Comparison of ENCODE assay signal across 9 mouse cellular contexts in the genomic region with DNA sequence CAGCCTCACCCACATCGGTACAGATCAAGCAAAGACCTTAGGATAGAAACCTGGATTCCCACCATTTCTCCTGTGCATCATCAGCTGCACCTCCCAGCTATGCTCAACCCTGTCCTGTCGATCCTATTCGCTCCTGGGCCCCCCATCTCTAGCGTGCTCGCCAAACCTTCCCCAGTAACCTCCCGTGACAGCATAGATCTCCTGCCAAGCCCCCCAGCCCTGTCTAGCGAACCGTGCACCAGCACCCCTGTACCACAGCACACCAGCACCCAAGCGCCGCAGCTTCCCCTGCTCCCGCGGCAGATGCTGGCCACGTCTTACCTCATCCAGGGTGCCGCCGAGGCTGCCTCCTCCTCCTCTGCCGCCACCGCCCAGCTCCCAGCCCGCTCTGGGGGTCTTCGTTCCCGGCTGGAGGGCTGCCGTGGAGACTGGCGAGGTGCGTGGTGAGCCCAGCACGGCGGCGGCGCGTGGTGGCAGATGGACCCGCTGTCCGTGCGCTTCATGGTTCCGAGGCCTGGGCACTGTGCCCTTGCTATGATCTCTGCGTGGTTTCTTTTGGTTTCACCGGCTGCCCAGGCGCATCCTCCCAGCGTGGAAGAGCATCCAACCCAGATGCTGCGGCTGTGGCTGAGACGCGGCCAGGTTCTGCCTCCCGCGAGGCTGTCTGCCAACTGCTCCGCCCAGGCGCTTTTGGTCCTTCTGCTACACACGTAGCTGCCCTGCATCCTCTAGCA. TPM values are rescaled to one million over a fixed set of nuclear protein-coding genes. Genes with fewer than 3 reads are reported as not detected.
A peak's percentile ranks its signal among the peaks of the same experiment; 100 is the strongest.
DNase-seq lines count a peak whose midpoint lies in the region; ATAC-seq and TF ChIP-seq lines count a peak whose summit lies in the region.
"Had no signal": no experiment of that assay in that cellular context is flagged by ENCODE, and none has a peak within 500 bp of the region (broad histone marks: within the 10 kb centered on the region; RNA-seq: fewer than 3 reads in every experiment).

Gene Pde4dip, minus strand, starts transcription at position 540 of the 734 bp plus-strand sequence.

- H3K27ac ChIP-seq in MEL (ENCODE audit: control insufficient read depth, low read depth, low read length): no peak within 1 kb of the TSS
- H3K27ac ChIP-seq in intestine, embryonic 15.5 days: no peak within 1 kb of the TSS
- H3K27ac ChIP-seq in liver, embryonic 12.5 days: no peak within 1 kb of the TSS

- no peaks in the 10 kb centered on the region for H3K4me1 ChIP-seq in MEL (ENCODE audit: control insufficient read depth in 1 of 2, insufficient read depth in 2 of 2, low read length in 2 of 2)
- H3K4me1 ChIP-seq in intestine, embryonic 15.5 days (replicated peaks): peaks cover 7% of the 10 kb centered on the region
- H3K4me1 ChIP-seq in liver, embryonic 12.5 days: peaks cover 11% of the 10 kb centered on the region; the same call in 1 of the 2 replicates

- H3K9me3 ChIP-seq in MEL (replicated peaks; ENCODE audit: insufficient read depth, low read length): no peaks in the 10 kb centered on the region
- H3K9me3 ChIP-seq in intestine, embryonic 15.5 days: no peaks in the 10 kb centered on the region
- H3K9me3 ChIP-seq in liver, embryonic 12.5 days (replicated peaks): no peaks in the 10 kb centered on the region

- peaks cover 7 to 11% of the 10 kb centered on the region in 2 experiments for H3K27me3 ChIP-seq in MEL (ENCODE audit: control insufficient read depth in 1 of 2, insufficient read depth in 2 of 2, low read length in 2 of 2)
- peaks cover 32% of the 10 kb centered on the region for H3K27me3 ChIP-seq in intestine, embryonic 15.5 days (replicated peaks)
- peaks cover 70% of the 10 kb centered on the region for H3K27me3 ChIP-seq in liver, embryonic 12.5 days (replicated peaks)

- no peak for TF ChIP-seq CTCF in MEL (IDR thresholded peaks at IDR 0.05 in 2 of 3, conservative IDR thresholded peaks at IDR 0.05 in 1 of 3; ENCODE audit: control insufficient read depth in 1 of 3, insufficient read depth in 1 of 3, low read depth in 2 of 3, low read length in 3 of 3, poor library complexity in 1 of 3, severe bottlenecking in 1 of 3)

- no peak for TF ChIP-seq RAD21 in MEL (IDR thresholded peaks at IDR 0.05; ENCODE audit: low read depth, low read length)

- intact Hi-C loops in gastrocnemius, postnatal 14 days (cut with DNase I; ENCODE audit: low total_unique reads): no loop called here

- no peaks in the 10 kb centered on the region for H3K79me2 ChIP-seq in MEL (ENCODE audit: control insufficient read depth, insufficient read depth, low read length, poor library complexity)

- no peaks in the 10 kb centered on the region for H3K36me3 ChIP-seq in MEL (ENCODE audit: control insufficient read depth in 1 of 2, insufficient read depth in 2 of 2, low read length in 2 of 2)
- no peaks in the 10 kb centered on the region for H3K36me3 ChIP-seq in intestine, embryonic 15.5 days
- H3K36me3 ChIP-seq in liver, embryonic 12.5 days: no peaks in the 10 kb centered on the region

- H3K4me2 ChIP-seq in intestine, embryonic 15.5 days (replicated peaks): peak within 1 kb of the TSS; percentile 86
- peak within 1 kb of the TSS; percentile 64 for H3K4me2 ChIP-seq in liver, embryonic 12.5 days

- WGBS in intestine, embryonic 15.5 days: 2% methylated on average over 44 of the region's 44 CpGs
- WGBS in liver, embryonic 12.5 days (ENCODE audit: insufficient replicate concordance): 3% methylated on average over 44 of the region's 44 CpGs

- DNase-seq in 3134 (ENCODE audit: extremely low read depth, insufficient read length, low spot score) (peak; percentile 6), MEL (ENCODE audit: low read depth, low spot score) (no peak)
- DNase-seq in gastrocnemius, postnatal 14 days: peak; percentile 40
- peak; percentile 74 for DNase-seq in right cerebral cortex, postnatal 14 days
- no peak for DNase-seq in thymus, postnatal 25 days

- TF ChIP-seq POLR2A in MEL (IDR thresholded peaks at IDR 0.05; ENCODE audit: control insufficient read depth in 1 of 2, insufficient read depth in 1 of 2, low read depth in 1 of 2, low read length in 2 of 2, poor library complexity in 1 of 2): no peak

- no peak within 1 kb of the TSS for H3K9ac ChIP-seq in MEL (ENCODE audit: control insufficient read depth, low read depth, low read length, poor library complexity, severe bottlenecking)
- peak within 1 kb of the TSS; percentile 37 for H3K9ac ChIP-seq in intestine, embryonic 15.5 days
- H3K9ac ChIP-seq in liver, embryonic 12.5 days: no peak within 1 kb of the TSS

- no peak for TF ChIP-seq EP300 in MEL (IDR thresholded peaks at IDR 0.05; ENCODE audit: low read depth in 1 of 2, low read length in 2 of 2)

- peak; percentile 58 for ATAC-seq in common myeloid progenitor, adult 5-6 weeks (replicated peaks; ENCODE audit: low read depth, poor library complexity, severe bottlenecking)
- no peak for ATAC-seq in intestine, embryonic 15.5 days
- ATAC-seq in liver, embryonic 12.5 days: no peak

- no peak within 1 kb of the TSS for H3K4me3 ChIP-seq in MEL (ENCODE audit: control insufficient read depth in 1 of 2, insufficient read depth in 1 of 2, low read depth in 2 of 2, low read length in 2 of 2)
- peak within 1 kb of the TSS; percentile 39 for H3K4me3 ChIP-seq in intestine, embryonic 15.5 days (replicated peaks)
- H3K4me3 ChIP-seq in liver, embryonic 12.5 days: peak within 1 kb of the TSS; percentile 40
- H3K4me3 ChIP-seq: erythroblast, embryonic 14.5 days had no signal

TF ChIP-seq in MEL, 35 proteins besides CTCF, POLR2A, EP300 and RAD21:
- no peak for TF ChIP-seq CHD2 (IDR thresholded peaks at IDR 0.05; ENCODE audit: low read length)
- no peak for TF ChIP-seq HCFC1 (IDR thresholded peaks at IDR 0.05; ENCODE audit: low read depth, low read length)
- TF ChIP-seq USF1 (IDR thresholded peaks at IDR 0.05; ENCODE audit: low read depth, low read length): no peak
- TF ChIP-seq ETS1 (IDR thresholded peaks at IDR 0.05; ENCODE audit: low read depth, low read length): no peak
- TF ChIP-seq ZNF384 (IDR thresholded peaks at IDR 0.05; ENCODE audit: low read depth, low read length): no peak
- no peak for TF ChIP-seq MAFK (IDR thresholded peaks at IDR 0.05; ENCODE audit: borderline replicate concordance, low read depth, low read length)
- TF ChIP-seq GATA1 (IDR thresholded peaks at IDR 0.05; ENCODE audit: low read depth, low read length): no peak
- TF ChIP-seq SMC3 (IDR thresholded peaks at IDR 0.05; ENCODE audit: low read depth, low read length): no peak
- TF ChIP-seq ZKSCAN1 (IDR thresholded peaks at IDR 0.05; ENCODE audit: low read depth, low read length): no peak
- TF ChIP-seq POLR2AphosphoS2 (IDR thresholded peaks at IDR 0.05; ENCODE audit: low read length): no peak
- no peak for TF ChIP-seq NELFE (IDR thresholded peaks at IDR 0.05; ENCODE audit: low read depth, low read length)
- TF ChIP-seq MAZ (IDR thresholded peaks at IDR 0.05; ENCODE audit: low read depth, low read length): no peak
- TF ChIP-seq CHD1 (IDR thresholded peaks at IDR 0.05; ENCODE audit: low read depth, low read length): no peak
- TF ChIP-seq ZC3H11A (IDR thresholded peaks at IDR 0.05; ENCODE audit: low read depth, low read length): no peak
- no peak for TF ChIP-seq TCF12 (IDR thresholded peaks at IDR 0.05; ENCODE audit: low read depth, low read length)
- TF ChIP-seq MEF2A (IDR thresholded peaks at IDR 0.05; ENCODE audit: extremely low read depth, insufficient replicate concordance, low read depth, low read length, poor library complexity, severe bottlenecking): no peak
- TF ChIP-seq SIN3A (IDR thresholded peaks at IDR 0.05; ENCODE audit: low read length): no peak
- no peak for TF ChIP-seq ZMIZ1 (IDR thresholded peaks at IDR 0.05; ENCODE audit: low read depth, low read length)
- no peak for TF ChIP-seq MYC (IDR thresholded peaks at IDR 0.05; ENCODE audit: low read depth, low read length)

RNA-seq across cellular contexts. Expression of gene Pde4dip, which starts in this region (rescaled TPM):
- total RNA-seq in MEL (2012; rRNA removed): 52.4 and 53.3 TPM in 2 replicates
- 10 to 100 TPM in 1 of 2 experiments, not detected in 1; 47.6 TPM for polyA plus RNA-seq in MEL (2012; ENCODE audit: insufficient read depth in 1 of 2, insufficient read length in 2 of 2, low read depth in 1 of 2, low replicate concordance in 2 of 2, missing spikeins in 1 of 2)
- 5.6 and 6.1 TPM in 2 replicates for total RNA-seq in common myeloid progenitor, adult 5-6 weeks (2017)
- total RNA-seq in gastrocnemius, postnatal 14 days (2021): 1,000 to 10,000 TPM; 1,779 to 1,961 TPM
- 23.7 and 23.8 TPM in 2 replicates for polyA plus RNA-seq in intestine, embryonic 15.5 days (2015; fragmentation: Nextera tagmentation; extraction: Ambion mirVana)
- polyA plus RNA-seq in liver, embryonic 12.5 days (2016; fragmentation: Nextera tagmentation; extraction: Ambion mirVana): 8.9 and 9.9 TPM in 2 replicates

Comparison
In these comparisons a context has a peak if more than half of its experiments do, and no peak if none do; other contexts are left out.
1. RNA of gene Pde4dip (total RNA-seq): 1,779 to 1,961 TPM in gastrocnemius, postnatal 14 days; 52.4 to 53.3 TPM in MEL and 5.6 to 6.1 TPM in common myeloid progenitor, adult 5-6 weeks; every median in the first group is over 10 times any median in the second.
2. DNase-seq: peak in 3134 (single experiment), gastrocnemius, postnatal 14 days (single experiment) and right cerebral cortex, postnatal 14 days (single experiment); none in MEL (single experiment) and thymus, postnatal 25 days (single experiment).
3. H3K4me3 ChIP-seq: peak in intestine, embryonic 15.5 days (single experiment) and liver, embryonic 12.5 days (single experiment); none in MEL (0 of 2).